Mouse (Mus musculus): ENCODE measurements around the gene Abcd3. TPM values are rescaled to one million over a fixed set of nuclear protein-coding genes. Genes with fewer than 3 reads are reported as not detected.

The Abcd3 gene
- total and polyA plus RNA-seq, 2 experiments from 2014 or later, result 53.5 to 85.9 TPM

DNA sequence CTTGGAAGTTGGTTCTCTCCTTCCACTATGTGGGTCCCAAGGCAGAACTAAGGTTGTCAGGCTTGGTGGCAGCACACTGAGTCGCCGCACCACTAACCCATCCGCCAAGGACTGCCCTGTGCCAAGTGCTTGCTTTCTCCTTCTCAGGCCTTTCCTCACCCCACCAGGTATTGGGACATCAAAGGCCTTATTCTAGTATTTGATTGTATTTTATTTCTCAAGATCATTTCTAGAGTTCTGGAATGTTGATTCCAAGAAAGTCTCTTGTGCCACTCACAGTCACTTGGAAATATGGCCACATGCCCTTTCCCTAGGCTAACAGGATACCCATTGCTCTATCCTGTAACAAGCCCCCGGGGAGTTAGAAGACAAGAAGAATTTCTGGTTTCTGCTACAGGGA, 35.3 kb upstream of the Abcd3 start:
- H3K36me3 ChIP-seq (ENCODE audit: insufficient read depth, low read length), result no peaks in the 10 kb centered on the region
- DNase-seq (ENCODE audit: low spot score) (no peak), ATAC-seq (no peak)
- H3K9me3 ChIP-seq (ENCODE audit: low read length), result no peaks in the 10 kb centered on the region
- no peak for TF ChIP-seq CTCF (IDR thresholded peaks at IDR 0.05; ENCODE audit: low read depth)
- no peak overlapping the region for H3K27ac ChIP-seq
- H3K4me2 ChIP-seq (ENCODE audit: low read depth, low read length), result no peak overlapping the region
- no peak overlapping the region for H3K9ac ChIP-seq (replicated peaks; ENCODE audit: low read length)
- H3K4me1 ChIP-seq (ENCODE audit: insufficient read depth, low read length), result no peaks in the 10 kb centered on the region
- H3K4me3 ChIP-seq (ENCODE audit: low read length), result no peak overlapping the region
- WGBS, result 98% methylated on average over 4 of the region's 4 CpGs
- H3K27me3 ChIP-seq (ENCODE audit: insufficient read depth, low read length), result no peaks in the 10 kb centered on the region

DNA sequence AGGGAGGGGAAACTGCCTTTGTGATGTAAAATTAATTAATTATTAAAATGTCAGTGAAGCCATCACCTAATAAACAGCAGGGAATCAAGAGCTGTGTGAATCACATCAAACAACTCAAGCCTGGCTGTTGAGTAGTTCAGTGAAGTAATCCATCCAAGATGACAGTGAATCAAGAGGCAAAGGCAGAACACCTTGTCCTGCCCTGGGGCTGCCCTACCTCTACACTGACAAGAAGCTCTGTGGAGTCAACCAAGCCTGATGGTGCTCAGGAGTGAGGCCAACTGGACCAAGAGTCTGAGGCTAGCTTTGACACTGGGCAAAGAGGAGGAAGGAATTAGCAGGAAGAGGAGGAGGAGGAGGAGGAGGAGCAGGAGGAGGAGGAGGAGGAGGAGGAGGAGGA, 32.2 kb upstream of the Abcd3 start:
- no peak overlapping the region for H3K9ac ChIP-seq (replicated peaks; ENCODE audit: low read length)
- ATAC-seq (no peak), DNase-seq (ENCODE audit: low spot score) (no peak)
- H3K4me3 ChIP-seq (ENCODE audit: low read length), result no peak overlapping the region
- no peak overlapping the region for H3K4me2 ChIP-seq (ENCODE audit: low read depth, low read length)
- no peaks in the 10 kb centered on the region for H3K9me3 ChIP-seq (ENCODE audit: low read length)
- 0 out of 2 replicates have a peak, but pooled peaks cover 4% of the 10 kb centered on the region for H3K4me1 ChIP-seq (ENCODE audit: insufficient read depth, low read length)
- no peaks in the 10 kb centered on the region for H3K36me3 ChIP-seq (ENCODE audit: insufficient read depth, low read length)
- no peak overlapping the region for H3K27ac ChIP-seq
- TF ChIP-seq CTCF (IDR thresholded peaks at IDR 0.05; ENCODE audit: low read depth), result no peak
- H3K27me3 ChIP-seq (ENCODE audit: insufficient read depth, low read length), result no peaks in the 10 kb centered on the region

DNA sequence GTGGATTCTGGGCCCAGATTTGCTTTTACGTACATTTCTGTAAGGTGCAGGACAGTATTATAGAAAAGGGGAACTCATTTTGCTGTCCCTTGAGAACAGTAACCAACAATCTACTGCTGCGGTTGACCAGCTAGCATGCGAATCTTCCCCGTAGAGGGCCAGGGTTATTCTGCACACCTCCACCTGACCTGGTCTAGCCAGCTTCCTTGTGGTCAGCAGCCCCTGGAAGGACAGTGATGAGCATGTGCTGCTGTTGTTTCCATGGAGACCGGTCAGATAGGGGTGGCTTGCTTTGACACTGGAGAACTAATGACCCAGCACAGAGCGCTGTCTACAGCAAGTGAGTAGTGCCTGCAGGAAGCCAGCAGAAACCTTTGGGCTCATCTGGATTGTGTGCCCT, 29.6 kb upstream of the Abcd3 start:
- H3K36me3 ChIP-seq (ENCODE audit: insufficient read depth, low read length), result no peaks in the 10 kb centered on the region
- ATAC-seq, result no peak
- H3K4me2 ChIP-seq (ENCODE audit: low read depth, low read length), result no peak overlapping the region
- H3K9ac ChIP-seq (replicated peaks; ENCODE audit: low read length), result no peak overlapping the region
- 0 out of 2 replicates have a peak, but pooled peaks cover 4% of the 10 kb centered on the region for H3K4me1 ChIP-seq (ENCODE audit: insufficient read depth, low read length)
- H3K27ac ChIP-seq, result no peak overlapping the region
- 88% methylated on average over 6 of the region's 6 CpGs for WGBS
- no peak for TF ChIP-seq CTCF (IDR thresholded peaks at IDR 0.05; ENCODE audit: low read depth)
- H3K9me3 ChIP-seq (ENCODE audit: low read length), result no peaks in the 10 kb centered on the region
- H3K27me3 ChIP-seq (ENCODE audit: insufficient read depth, low read length), result no peaks in the 10 kb centered on the region
- H3K4me3 ChIP-seq (ENCODE audit: low read length), result no peak overlapping the region
- no peak for DNase-seq (ENCODE audit: low spot score)

DNA sequence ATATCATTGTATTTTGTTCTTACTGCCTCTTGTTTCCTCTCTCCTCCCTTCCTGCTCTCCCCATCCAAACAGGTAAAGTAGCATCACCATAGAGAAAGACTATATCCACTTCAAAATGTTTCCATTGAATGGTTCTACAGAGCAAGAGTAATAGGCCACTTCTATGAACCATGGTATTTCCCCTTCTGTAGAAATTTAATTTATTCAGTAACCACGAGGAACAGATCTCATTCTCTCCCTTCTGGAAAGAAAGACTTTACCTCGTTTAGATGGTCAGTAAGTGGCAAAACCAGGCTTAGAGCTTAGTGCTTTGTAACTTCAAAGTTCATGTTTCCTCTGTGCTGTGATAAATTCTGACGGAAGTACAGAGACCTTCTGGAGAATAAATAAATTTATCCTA, 28.9 kb upstream of the Abcd3 start:
- 68% methylated on average over 3 of the region's 3 CpGs for WGBS
- no peak overlapping the region for H3K4me2 ChIP-seq (ENCODE audit: low read depth, low read length)
- H3K9me3 ChIP-seq (ENCODE audit: low read length), result no peaks in the 10 kb centered on the region
- H3K36me3 ChIP-seq (ENCODE audit: insufficient read depth, low read length), result no peaks in the 10 kb centered on the region
- H3K9ac ChIP-seq (replicated peaks; ENCODE audit: low read length), result no peak overlapping the region
- ATAC-seq (no peak), DNase-seq (ENCODE audit: low spot score) (no peak)
- no peak for TF ChIP-seq CTCF (IDR thresholded peaks at IDR 0.05; ENCODE audit: low read depth)
- H3K4me3 ChIP-seq (ENCODE audit: low read length), result no peak overlapping the region
- H3K27me3 ChIP-seq (ENCODE audit: insufficient read depth, low read length), result no peaks in the 10 kb centered on the region
- no peak overlapping the region for H3K27ac ChIP-seq
- 0 out of 2 replicates have a peak, but pooled peaks cover 4% of the 10 kb centered on the region for H3K4me1 ChIP-seq (ENCODE audit: insufficient read depth, low read length)

DNA sequence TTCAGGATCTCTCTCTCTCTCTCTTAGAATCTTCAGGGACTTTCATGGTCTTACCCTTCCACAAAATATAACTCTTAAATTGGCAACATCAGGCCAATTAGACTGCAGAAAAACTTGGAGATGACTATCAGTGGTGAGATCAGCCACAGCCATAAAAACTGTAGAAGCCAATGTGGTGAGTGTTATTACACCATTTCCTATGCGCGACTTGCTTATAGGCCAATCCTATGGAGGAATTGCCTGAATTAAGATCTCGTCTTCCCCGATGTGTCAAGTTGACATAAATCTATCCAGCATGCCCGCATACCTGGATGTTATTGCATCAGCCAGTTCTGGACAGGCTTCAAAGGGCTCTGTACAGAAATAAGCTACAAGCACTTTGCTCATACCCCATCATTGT, 28.2 kb upstream of the Abcd3 start:
- Histone ChIP-seq H3K4me2 (ENCODE audit: low read depth, low read length) (no peak overlapping the region), H3K27ac (no peak overlapping the region), H3K9ac (replicated peaks; ENCODE audit: low read length) (no peak overlapping the region), H3K27me3 (ENCODE audit: insufficient read depth, low read length) (no peaks in the 10 kb centered on the region), H3K4me3 (ENCODE audit: low read length) (no peak overlapping the region), H3K9me3 (ENCODE audit: low read length) (no peaks in the 10 kb centered on the region), H3K36me3 (ENCODE audit: insufficient read depth, low read length) (no peaks in the 10 kb centered on the region), H3K4me1 (ENCODE audit: insufficient read depth, low read length) (0 out of 2 replicates have a peak, but pooled peaks cover 4% of the 10 kb centered on the region)
- ATAC-seq, result no peak
- no peak for DNase-seq (ENCODE audit: low spot score)
- 90% methylated on average over 5 of the region's 5 CpGs for WGBS
- no peak for TF ChIP-seq CTCF (IDR thresholded peaks at IDR 0.05; ENCODE audit: low read depth)

DNA sequence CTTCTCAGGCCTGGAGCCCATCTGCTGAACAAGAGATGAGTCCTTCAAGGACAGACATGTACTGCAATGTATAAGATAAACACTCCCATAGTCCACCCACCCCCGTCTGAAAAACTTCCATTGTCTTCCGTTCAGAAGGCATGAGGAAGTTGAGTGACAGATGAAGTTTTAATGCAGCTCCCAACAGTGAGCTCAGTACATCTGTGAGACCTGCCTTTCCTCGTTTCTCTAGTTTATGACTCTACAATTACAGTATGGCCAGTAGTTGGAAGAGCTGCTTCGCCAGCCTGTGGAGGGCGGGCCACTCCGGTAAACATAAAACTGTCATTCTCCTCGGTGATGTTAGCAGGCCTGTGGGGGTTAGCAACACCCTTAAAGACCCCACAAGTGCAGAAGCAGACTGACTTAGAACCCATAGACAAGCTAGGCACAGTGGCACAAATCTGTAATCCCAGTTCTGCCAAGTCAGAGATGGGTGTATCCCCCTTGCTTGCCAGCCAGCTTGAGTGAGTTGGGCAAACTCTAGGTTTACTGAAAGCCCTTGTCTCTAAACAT, 27.3 kb upstream of the Abcd3 start:
- 79% methylated on average over 7 of the region's 7 CpGs for WGBS
- H3K4me2 ChIP-seq (ENCODE audit: low read depth, low read length), result no peak overlapping the region
- H3K9ac ChIP-seq (replicated peaks; ENCODE audit: low read length), result no peak overlapping the region
- H3K27me3 ChIP-seq (ENCODE audit: insufficient read depth, low read length), result no peaks in the 10 kb centered on the region
- H3K36me3 ChIP-seq (ENCODE audit: insufficient read depth, low read length), result no peaks in the 10 kb centered on the region
- ATAC-seq, result no peak
- H3K4me3 ChIP-seq (ENCODE audit: low read length), result no peak overlapping the region
- H3K4me1 ChIP-seq (ENCODE audit: insufficient read depth, low read length), result 0 out of 2 replicates have a peak, but pooled peaks cover 4% of the 10 kb centered on the region
- H3K27ac ChIP-seq, result no peak overlapping the region
- no peak for TF ChIP-seq CTCF (IDR thresholded peaks at IDR 0.05; ENCODE audit: low read depth)
- H3K9me3 ChIP-seq (ENCODE audit: low read length), result no peaks in the 10 kb centered on the region
- no peak for DNase-seq (ENCODE audit: low spot score)

DNA sequence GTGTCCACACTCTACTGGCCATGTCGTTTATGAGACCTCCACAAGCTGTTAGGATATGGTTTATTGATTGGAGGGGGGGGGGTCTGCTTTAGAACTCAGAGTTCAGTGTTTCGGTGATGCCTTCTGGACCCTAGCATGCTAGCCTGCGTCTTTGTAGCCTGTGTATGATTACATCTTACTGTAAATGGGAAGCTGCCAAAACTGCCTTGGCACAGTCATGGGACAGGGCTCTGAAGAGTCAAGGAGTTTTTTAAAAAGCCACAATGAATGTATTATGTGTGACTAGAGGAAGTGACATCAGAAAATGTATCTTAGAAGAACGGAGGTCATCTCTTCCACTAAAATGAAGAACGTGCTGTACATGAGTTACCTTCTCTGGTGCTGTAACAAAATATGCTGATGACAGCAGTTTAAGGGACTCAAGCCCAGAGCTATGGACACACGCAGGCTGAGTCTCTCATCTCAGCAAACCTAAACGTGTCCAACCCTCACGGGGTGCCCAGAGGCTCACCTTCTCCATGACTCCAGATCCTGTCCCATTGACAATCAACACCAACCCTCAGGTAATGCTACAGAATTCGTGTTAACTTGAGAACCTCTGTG, 26.4 kb upstream of the Abcd3 start:
- Histone ChIP-seq H3K9me3 (ENCODE audit: low read length) (no peaks in the 10 kb centered on the region), H3K4me3 (ENCODE audit: low read length) (no peak overlapping the region), H3K27ac (no peak overlapping the region), H3K4me2 (ENCODE audit: low read depth, low read length) (no peak overlapping the region), H3K27me3 (ENCODE audit: insufficient read depth, low read length) (no peaks in the 10 kb centered on the region), H3K9ac (replicated peaks; ENCODE audit: low read length) (no peak overlapping the region), H3K36me3 (ENCODE audit: insufficient read depth, low read length) (no peaks in the 10 kb centered on the region), H3K4me1 (ENCODE audit: insufficient read depth, low read length) (0 out of 2 replicates have a peak, but pooled peaks cover 4% of the 10 kb centered on the region)
- WGBS, result 77% methylated on average over 9 of the region's 9 CpGs
- DNase-seq (ENCODE audit: low spot score), result no peak
- ATAC-seq, result no peak
- TF ChIP-seq CTCF (IDR thresholded peaks at IDR 0.05; ENCODE audit: low read depth), result no peak
